Mouse (Mus musculus) kidney, adult 11 months (tissue): ENCODE data around the gene Mrrf.

Source experiments
- DNase-seq: peaks from one replicate; pipeline ENCODE4 v3.0.0; 2022

The Mrrf gene

DNA sequence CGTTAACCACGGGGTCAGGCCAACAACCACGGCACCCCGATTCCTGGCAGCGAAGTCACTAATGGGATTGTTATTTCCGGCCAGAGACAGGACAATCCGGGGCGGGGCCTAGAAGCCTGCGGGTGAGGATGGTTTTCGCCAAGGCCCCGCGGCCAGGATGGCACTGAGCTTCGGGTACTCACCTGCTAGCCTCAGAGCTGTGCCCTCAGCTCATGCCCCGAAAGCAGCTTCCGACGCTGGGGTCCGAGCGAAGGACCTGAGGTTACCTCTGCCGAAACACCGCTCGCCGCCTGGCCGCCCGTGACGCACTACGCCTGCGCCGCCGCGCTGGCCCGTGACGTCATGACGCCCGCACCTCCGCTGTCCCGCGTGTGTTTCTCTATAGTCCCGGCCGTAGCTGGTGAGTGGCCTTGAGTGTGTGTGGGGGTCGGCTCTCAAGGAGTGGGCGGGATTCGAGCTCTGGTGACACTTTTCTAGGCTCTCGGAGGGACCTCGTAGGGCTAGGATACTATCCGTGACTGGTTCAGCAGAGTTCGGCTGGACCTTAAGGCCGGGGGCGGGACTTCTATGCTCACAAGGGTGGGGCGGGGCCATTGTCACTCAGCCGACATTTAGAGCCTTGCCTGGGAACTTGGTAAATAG is at the start of gene Mrrf, which contains the start of gene Rbm18:
Gene Mrrf (plus strand): TSS at position 90 of the 642 bp plus-strand sequence.
Gene Rbm18 (minus strand): TSS at position 474 of the 642 bp plus-strand sequence.
- peak; percentile 93 for DNase-seq

DNA sequence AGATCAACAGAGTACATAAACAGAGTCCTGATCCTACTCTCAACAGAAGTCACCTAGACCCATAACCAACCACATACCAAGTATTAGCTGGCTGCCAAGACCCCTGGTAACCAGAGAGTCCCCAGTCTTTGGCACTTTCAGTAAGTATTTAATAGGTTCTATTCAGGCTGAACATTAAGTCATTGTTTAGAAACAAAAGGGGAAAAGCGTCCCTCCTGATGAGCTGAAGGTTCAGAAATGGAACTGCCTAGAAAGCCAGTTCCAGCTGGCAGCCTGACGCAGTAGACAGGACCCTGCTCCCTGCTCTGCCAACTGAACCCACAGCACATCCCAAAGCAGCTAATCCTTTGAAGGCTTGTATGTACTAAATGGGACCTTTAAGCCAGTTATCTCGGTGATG is 47.0 kb upstream of the Mrrf start:
- no peak for DNase-seq

DNA sequence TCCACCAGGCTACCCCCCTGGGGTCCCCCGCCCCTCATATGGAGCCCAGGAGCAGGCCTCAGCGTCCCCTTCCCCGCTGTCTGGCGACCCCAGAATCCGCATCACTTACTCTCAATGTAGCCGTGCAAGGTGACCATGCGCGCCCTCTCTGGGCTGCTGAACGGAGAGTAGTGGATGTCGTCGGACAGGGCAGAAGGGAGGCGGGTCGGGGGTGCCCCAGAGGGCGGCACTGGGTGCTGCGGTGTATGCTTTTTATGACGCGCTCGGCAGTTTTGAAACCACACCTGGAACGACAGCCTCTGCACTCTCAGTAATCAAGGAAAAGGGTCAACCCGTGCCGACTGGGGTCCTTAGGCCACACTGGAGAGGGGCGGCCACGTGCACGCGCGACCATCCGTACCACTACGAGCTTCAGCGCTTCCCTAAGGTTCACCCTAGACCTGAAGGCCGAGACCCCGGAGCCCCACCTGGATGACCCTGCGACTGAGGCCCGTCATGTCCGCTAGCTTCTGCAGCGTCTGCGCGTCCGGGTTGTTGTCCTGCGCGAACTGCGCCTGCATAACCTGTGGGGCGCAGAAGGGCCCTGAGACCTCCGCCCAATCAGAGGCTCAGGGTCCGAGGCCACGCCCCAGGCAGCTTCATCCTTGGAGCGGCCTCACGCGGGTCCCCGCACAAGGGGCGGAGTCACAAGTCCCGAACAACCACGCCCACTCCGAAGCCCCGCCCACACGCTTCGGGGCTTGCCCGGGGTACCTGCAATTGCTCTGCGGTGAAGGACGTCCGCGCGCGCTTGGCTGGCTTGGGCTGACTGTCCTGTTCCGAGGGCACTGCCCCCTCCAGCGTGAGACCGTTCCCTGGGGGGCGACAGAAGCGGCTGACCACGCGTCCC is 45.1 kb upstream of the Mrrf start:
- peak; percentile 61 for DNase-seq

DNA sequence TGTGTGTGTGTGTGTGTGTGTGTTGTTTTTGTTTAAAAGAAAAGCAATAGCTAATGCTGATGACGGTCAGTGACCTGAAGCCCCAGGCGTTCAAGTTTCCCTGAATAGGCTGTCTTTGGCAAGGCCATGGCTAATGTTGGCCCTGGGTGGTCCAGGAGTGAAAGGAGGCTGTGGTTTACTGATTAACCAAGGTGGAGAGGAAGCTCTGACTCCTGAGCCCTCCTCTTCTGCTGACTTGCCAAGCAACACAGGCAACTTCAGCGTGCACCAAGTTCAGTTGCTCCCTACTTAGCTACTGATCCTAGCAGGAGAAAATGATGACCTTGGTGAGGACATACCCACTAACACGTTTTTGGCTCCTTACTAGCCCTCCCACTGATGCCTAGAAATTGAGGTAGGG is 43.4 kb upstream of the Mrrf start:
- peak; percentile 65 for DNase-seq

DNA sequence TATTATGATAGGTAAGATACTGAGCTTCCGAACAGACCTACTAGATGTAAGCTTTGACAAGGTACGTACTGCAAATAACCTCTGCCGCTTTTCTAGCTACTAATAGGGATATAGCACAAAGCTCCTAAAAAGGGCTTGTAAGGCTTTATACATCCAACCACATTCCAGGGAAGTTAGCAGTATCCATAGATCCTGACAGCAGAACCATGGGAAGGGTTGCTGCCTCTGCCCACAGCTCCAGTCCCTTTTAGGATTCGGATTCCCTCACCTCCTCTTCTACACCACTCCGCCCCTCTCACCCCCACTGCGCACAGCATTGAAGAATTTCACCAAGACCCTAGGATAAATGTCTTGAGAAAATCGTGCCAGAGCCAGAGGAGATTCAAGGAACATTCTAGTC is 42.9 kb upstream of the Mrrf start:
- no peak for DNase-seq

DNA sequence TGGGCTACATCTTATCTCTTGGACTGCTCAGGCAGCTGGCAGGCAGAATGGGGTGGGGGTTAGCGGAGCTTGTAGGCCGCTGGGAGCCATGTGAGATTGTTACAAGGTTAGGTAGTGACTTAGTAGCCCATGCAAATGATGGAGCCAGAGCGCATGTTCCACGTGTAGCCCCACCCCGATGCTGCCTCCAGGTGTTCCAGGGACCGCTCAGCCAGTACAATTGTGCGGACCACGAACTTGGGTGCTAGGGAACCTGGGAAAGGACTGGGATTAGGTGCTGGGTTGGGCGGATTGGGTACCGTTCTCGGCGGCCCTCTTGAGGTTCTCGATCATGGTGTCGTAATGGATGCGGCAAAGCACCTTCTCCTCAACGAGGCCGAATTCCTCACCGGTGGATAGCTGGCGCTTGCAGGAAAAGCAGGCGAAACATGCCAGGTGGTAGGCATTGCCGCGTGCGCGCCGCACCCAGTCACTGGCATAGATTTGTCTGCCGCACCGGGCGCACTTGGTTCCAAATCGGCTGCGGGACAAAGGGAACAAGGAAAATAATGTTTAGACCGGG is 42.2 kb upstream of the Mrrf start:
- peak; percentile 27 for DNase-seq

DNA sequence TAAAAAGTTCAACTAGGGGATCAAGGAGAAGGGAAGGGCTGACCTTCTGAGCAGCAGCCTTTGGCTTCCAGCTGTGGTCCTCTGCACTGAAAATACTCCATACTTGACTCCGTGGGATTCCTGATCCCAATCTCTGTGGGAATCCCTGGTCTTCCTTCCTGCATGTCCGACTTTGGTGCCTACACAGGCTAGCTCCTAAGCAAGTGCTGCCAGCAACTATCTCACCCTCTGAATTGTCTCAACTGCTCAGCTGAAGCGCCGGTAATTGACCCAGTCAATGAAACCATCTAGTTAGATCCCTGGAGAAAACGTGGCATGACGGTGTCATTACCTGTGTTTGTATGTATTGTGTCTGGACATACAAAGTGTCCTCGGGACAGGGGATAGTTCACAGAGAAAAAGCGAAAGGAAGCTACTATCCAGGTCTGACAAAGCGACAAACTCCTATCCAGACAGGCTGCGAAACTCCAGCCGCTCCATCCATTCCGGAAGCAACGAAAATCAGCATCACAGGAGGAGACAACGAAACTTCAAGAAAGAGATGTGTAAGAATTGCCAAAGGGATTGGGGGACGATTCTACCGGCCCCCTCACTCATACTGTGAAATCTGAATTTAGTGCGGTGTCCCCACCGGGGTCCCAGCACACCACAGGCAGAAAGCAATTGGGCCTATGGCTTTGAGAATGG is 38.9 kb upstream of the Mrrf start:
- no peak for DNase-seq

DNA sequence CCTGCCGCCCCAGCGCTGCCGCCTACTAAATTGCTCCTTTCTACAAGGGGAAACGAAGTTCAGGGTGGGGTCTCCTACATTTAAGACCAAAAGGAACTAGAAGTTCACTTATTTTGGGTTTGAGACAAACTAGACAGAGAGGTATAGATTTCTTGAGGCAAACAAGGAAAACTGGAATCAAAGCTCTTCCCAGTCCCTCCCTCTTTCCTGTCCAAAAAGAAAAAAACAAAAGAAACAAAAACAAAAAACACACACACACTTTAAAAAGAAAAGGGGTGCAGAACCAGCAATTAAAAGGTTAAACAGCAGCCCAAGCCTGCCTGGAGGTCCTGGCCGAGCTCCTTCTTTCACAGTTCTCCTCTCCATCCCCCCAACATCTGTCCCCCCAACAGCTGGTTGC is 38.2 kb upstream of the Mrrf start:
- no peak for DNase-seq

DNA sequence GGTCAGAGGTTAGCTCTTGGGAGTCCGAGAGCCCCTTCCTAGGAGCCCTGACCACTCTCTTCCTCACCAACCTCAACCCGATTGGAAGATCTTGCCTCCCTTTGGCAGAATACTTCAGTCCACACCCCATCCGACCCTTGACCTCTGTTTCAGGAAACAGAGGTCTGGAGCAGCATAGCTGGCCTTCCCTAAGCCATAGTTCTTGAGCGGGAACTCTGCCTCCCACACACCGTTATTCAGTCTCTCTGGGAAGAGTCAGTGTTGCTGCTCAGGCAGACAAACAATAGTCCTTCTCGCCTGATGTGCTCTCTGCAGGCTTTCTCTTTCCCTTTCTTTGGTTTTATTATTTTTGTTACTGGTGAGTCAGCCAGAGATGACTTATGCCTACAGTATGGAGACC is 36.5 kb upstream of the Mrrf start:
- DNase-seq = no peak

DNA sequence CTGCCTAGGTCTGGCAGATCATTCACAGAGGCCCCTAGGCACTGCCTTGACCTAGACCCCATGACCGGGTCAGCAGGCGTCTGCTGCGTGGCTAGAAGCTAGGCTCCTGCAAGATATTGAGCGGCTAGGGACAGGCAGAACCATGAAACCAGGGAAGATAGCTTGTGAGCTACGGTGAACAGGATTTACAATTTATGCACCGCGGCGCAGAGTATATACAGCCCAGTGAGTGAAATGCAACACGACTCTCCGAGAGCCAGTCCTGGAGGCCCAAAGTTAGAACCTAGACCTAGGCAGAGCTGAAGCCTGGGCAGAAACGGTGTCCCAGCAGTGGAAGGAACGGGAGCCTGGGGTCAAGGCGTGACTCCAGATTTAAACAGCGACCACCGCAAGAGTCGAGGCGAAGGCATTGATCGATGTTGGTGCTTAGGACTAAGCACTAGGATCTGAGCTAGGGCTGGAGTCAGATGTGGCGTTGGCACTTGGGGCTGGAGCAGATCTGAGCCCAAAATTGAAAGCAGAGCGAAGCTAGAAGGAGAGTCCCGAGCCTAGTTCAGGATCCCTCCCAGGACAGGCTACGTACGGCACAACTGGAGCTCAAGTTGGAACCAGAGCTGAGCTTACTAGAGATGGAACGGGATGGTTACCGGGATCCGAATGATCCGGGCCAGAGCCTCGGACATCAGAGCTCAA is 34.2 kb upstream of the Mrrf start:
- DNase-seq = no peak

DNA sequence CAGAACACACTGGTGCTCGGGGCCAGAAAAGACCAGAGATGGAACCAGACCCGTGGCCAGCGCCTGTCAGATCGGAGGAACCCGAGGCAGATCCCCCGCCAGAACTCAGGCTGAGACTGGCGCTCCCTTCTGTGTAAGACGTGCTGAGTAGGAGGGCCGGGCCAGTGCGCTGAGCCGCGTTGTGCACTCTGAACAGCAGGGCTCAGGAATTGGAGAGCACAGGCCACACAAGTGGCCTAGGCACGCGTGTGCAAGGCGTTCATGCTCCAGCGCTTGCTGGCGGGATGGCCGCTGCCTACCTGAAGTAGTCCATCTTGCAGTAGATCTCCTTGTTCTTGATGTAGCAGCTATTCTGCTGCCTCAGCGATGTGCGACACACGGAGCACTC is 33.6 kb upstream of the Mrrf start:
- DNase-seq = no peak

DNA sequence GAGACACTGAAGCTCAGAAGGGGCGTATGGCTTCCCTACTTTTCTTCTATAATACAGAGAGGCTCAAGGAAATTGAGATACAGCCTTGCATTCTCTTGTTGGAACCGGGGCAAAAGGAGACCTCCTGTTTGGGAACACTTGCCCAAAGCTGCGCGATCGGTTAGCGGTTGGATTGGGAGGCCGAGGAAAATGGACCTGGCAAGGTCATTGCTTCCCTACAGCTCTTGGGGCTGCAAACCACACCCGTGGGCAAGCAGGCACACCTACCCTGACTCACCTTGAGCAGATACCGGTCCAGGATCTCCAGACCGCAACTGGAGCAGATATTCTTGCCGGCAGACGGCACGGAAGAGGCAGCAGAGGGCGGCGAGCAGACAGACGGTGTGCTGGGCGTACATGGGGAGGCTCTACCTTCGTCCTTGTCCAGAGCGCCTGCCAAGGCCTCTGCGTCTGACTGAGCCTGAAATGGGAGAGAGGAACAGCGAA is 33.1 kb upstream of the Mrrf start:
- DNase-seq = no peak

DNA sequence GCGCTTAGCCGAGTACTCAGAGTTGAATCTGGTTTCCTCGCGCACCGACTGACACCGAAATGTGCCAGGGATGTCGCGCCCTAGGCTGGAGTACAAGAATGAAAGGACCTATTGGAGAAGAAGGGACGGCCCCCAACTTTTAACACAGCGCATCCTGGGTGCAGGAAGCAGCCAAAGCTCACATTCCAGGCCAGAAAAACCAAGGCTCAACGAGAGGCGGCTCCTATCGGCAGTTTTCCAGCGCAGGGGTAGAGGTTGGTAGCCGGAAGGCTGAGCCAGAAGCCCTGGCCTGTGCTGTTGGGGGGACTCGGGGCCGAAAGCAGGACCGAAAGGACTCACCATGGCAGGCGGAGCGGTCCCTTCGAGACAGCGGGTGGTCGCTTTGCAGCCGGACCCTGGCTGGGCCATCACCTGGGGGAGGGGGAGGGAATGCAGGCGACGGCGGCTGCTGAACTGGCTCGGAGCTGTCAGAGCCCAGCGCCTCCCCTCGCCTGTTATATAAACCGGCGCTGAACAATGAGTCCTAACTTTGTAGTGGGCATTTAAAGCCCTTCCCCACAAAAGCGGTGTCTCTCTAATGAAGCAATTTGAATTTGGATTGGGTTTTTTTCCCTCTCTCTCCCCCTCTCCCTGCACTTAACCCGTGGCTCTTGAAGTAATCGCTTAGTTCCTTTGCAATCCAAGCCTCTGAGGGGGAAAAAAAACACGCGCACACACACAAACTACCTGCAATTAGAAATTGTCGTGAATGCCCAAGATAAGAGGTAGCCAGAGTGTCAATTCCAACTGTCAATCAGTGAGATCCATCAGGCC is 32.4 kb upstream of the Mrrf start:
- DNase-seq = no peak

DNA sequence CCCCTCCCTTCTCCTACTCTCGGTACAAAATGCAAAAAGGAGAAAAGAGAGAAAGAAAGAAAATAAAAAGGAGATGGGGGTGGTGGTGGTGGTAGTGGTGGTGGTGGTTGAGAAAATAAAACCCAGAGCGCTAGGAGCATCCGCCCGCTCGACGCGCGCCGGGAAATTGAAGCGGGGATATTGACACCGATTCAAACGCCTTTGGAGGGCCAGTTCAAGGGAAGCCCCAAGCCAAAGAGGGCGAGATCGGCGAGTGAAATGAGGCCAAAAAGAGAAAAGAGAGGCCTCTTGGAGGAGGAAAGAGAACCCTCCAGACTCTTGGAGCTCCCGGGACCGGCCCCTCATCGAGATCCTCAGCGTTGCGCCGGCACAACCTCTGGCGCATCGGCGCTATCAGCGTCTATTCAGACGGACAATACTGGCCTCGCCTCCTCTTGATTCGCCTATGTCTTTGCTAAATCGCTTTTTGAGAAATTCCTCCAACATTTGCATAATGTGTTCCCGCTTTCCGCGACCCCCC is 31.7 kb upstream of the Mrrf start:
- DNase-seq = no peak

DNA sequence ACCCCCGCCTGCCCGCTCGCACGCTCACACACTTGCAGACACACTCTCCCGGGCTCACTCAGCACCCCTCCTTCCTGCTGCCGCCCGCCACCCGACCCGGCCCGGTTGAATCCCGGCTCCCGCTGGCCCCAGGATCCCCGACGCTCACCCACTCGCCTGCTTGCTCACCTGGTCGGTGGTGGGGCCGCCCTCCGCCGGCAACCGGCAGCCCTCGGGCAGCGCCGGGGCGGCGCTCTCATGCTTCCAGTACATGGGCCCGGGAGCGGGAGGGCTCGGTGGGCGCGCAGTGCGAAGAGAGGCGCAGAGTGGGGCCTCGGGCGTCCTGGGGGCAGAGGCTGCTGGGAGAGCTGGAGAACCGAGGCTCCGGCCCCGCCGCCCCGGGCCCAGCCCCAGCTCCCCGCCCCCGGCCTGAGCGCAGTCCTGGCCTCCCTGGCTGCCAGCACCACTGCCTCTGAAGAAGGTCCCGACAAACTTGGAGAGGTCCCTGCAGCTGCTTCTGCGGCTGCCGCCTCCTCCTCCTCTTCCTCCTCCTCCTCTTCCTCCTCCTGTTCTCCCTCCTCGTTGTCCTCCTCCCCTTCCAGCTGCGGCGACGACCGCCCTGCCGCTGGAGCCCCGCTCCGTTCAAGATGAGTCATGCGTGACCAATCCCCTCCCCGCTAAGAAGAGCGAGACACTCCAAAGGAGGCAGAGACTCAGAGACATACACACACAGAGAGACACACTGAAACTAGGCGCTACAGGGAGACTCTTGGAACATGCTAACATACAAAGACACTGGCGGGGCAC is 31.0 kb upstream of the Mrrf start, which contains the start of gene Lhx6:
Gene Lhx6 (minus strand): TSS at position 453 of the 786 bp plus-strand sequence.
- no peak for DNase-seq

DNA sequence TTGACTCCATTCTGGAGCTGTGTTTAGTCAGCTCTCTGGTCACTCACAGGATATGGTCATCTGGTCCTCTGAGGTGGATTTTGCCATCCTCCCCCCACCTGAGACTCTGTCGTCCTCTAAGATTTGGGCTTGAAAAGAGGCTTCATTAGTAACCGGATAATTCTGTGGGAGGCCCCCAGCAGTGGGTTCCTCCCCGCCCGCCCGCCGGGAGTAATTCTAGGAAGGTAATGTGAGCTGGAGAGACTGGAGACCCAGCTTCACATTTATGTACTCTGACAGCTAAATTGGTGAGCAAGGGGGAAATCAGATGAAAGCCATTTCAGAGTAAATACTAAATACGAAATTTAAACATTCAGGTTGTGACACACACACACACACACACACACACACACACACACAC is 27.6 kb upstream of the Mrrf start:
- DNase-seq = no peak

DNA sequence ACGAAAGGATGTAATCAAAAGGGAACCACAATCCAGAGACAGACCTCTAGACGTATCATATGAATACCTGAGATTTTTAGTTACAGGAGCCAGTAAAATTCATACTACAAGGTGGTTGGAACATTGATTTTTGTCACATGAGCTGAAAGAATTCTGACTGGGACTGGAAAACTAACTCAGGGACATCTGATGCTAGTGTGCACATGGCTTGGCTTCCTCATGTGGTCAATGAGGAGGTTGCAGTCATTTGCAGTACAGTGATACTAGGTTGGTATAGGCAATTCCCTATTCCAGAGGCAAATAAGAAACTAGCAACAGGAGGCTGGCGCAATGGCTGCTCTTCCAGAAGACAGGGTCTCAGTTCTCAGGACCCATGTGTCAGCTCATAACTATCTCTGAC is 23.6 kb upstream of the Mrrf start:
- no peak for DNase-seq

DNA sequence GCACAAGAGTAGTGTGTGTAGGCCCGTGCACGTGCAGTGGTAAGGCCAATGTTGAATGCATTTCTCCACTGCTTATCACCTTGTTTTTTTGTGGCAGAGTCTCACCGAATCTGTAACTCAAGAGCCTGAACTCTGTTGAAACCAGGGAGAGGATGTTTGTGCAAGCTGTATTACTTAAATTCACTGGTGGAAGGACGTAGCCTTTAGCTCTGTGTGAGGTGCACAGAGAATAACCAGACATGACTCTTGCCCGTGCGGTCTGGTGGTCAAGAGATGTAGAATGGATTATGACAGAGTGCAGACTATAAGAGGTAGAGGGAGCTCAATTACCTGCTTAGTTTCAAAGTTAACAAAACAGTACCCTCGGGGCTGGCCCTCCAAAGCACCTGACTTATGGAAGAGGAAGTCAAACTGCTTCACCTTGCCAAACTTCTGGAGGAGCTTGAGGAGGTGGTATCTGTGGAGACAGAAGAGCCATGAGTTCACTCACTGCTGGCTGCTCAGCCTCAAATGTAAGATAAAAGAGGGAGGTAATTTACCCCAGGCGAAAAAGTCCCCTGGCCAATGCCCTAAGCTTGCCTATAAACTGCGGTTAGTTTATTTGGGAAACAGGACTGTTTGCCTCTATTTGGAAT is 9.3 kb upstream of the Mrrf start:
- DNase-seq = no peak

DNA sequence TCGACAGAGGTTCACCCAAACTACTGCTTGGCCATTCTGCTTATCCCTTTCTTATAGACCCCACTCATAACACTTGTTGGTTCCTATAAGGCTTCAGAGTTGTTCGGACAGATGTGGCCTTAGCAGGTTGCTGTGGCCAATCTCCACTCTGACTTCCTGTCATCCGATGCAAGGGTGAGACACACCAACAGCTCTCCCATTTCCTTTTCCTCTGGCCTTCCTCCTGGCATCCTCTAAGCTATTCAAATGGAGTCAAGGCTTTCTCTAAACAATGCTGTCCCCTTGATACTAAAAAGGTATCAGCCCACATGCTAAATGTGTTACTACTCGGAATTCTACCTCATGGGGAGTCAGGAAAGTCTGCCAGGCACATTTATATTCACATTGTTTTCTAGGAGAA is 8.2 kb upstream of the Mrrf start:
- DNase-seq = no peak

DNA sequence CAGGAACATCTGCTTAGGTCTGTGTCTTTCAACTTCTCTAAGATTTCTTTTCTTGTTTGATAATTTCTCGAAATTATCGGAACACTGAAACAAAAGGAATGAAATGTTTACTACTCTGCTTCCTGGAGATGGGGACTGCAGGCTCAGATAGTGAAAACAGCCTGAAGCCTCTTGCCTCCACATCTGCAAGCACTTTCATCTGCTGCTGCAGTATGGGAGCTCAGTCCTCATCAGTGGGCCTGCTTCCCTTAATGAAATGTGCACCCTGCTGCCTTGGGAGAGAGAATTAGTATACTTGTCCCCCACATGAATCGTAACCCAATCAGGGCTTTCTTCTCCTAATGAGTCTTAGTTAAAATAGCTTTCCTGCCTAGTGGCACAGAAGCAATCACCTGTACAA is 7.1 kb upstream of the Mrrf start:
- no peak for DNase-seq
